Mouse (Mus musculus) thymus, adult 2 months (tissue): ENCODE results near the gene Lrrtm4. TPM values are rescaled to one million over a fixed set of nuclear protein-coding genes. Genes with fewer than 3 reads are reported as not detected.

Source experiments
- DNase-seq: peaks from one replicate; pipeline ENCODE4 v3.0.0; 2021
- H3K27ac ChIP-seq: fragments of 200-500 bp; 2 replicates; pipeline ENCODE4 v1.5.1; 2012; ENCODE audit warnings: low read length, control low read depth; ENCODE audit not compliant: control insufficient read depth, insufficient read depth
- H3K27me3 ChIP-seq: fragments of 200-500 bp; 2 replicates; pipeline ENCODE4 v1.6.1; 2012; ENCODE audit warnings: mild to moderate bottlenecking, low read length, moderate library complexity, mixed read lengths; ENCODE audit not compliant: control insufficient read depth, insufficient read depth
- H3K36me3 ChIP-seq: fragments of 200-500 bp; 2 replicates; pipeline ENCODE4 v1.6.1; 2012; ENCODE audit warnings: mild to moderate bottlenecking, low read length, moderate library complexity; ENCODE audit not compliant: control insufficient read depth, insufficient read depth
- H3K4me1 ChIP-seq: fragments of 200-500 bp; replicated peaks from 2 replicates; pipeline ENCODE4 v1.6.1; 2012; ENCODE audit warnings: low read length; ENCODE audit not compliant: control insufficient read depth, insufficient read depth
- H3K4me3 ChIP-seq: fragments of 200-500 bp; 2 replicates; pipeline ENCODE4 v1.5.1; 2012; ENCODE audit warnings: mild to moderate bottlenecking, low read length, control low read depth, moderate library complexity; ENCODE audit not compliant: control insufficient read depth, insufficient read depth
- CTCF ChIP-seq: fragments of 200-500 bp; IDR thresholded peaks from 2 replicates; pipeline ENCODE4 v1.5.1; 2012; ENCODE audit warnings: mild to moderate bottlenecking, control low read depth, low read length, moderate library complexity, borderline replicate concordance; ENCODE audit not compliant: control insufficient read depth, poor library complexity, insufficient read depth; ENCODE audit errors: extremely low read depth
- POLR2A ChIP-seq: fragments of 200-500 bp; IDR thresholded peaks from 2 replicates; pipeline ENCODE4 v1.6.1; 2012; ENCODE audit warnings: mild to moderate bottlenecking, low read length, control low read depth, moderate library complexity; ENCODE audit not compliant: control insufficient read depth, poor library complexity, insufficient read depth; ENCODE audit errors: extremely low read depth
- WGBS: fragments of 180-500 bp; shearing (Covaris S2); methylation state at CpG from one replicate; pipeline ENCODE4 v1.1.7; 2018; 5-methylcytosine and 5-hydroxymethylcytosine counted together
- polyA plus RNA-seq: library from polyadenylated mRNA; depleted of rRNA; stranded (reverse); fragments of >200 nt; gene quantifications from 2 replicates; pipeline ENCODE4 v1.2.3, GENCODE M21; 2012

Gene Lrrtm4
- polyA plus RNA-seq, 1 experiment, result not detected

- Histone ChIP-seq H3K27me3 (no peaks in the 10 kb centered on the region), H3K36me3 (no peaks in the 10 kb centered on the region), H3K4me3 (no peak overlapping the region), H3K27ac (no peak overlapping the region), H3K4me1 (no peaks in the 10 kb centered on the region)
- no peak for DNase-seq
- TF ChIP-seq CTCF (no peak), POLR2A (no peak)
- WGBS, result 79% methylated on average over 2 of the region's 2 CpGs
These were observed 190.8 kb downstream of the Lrrtm4 start for GRCm38 (mm10) chr6:80209476-80209875.

DNA sequence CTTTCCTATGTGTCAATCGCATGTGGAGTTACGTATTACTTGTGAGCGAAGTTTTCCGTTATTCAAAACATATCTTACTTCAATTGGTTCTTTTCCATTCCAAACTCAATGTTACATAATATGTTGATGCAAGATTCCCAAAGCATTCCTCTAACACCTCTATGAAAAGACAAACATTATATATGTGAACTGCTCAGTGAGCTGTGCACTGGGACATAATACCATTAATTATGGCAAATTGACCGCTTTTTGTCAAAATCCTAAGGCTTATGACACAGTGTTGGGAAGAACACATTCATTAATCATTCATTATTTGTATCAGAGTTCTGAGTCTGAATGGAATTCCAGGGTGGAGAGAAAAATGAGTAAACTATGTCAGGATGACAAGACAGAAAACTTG lies 191.6 kb downstream of the Lrrtm4 start:
- WGBS, result 96% methylated on average over 5 of the region's 5 CpGs

GRCm38 (mm10) chr6:80261595-80261994 lies 242.9 kb downstream of the Lrrtm4 start:
- WGBS, result 69% methylated on average over 1 of the region's 1 CpGs
- Histone ChIP-seq H3K4me3 (no peak overlapping the region), H3K36me3 (no peaks in the 10 kb centered on the region), H3K27me3 (no peaks in the 10 kb centered on the region), H3K27ac (no peak overlapping the region), H3K4me1 (no peaks in the 10 kb centered on the region)
- DNase-seq, result no peak
- TF ChIP-seq CTCF (no peak), POLR2A (no peak)

More for the DNA sequence above, 191.6 kb downstream of the Lrrtm4 start:
- DNase-seq, result no peak
- no peak overlapping the region for H3K27ac ChIP-seq
- H3K27me3 ChIP-seq, result no peaks in the 10 kb centered on the region
- no peak for TF ChIP-seq POLR2A
- no peak for TF ChIP-seq CTCF
- H3K36me3 ChIP-seq, result no peaks in the 10 kb centered on the region
- H3K4me3 ChIP-seq, result no peak overlapping the region
- H3K4me1 ChIP-seq, result no peaks in the 10 kb centered on the region

DNA sequence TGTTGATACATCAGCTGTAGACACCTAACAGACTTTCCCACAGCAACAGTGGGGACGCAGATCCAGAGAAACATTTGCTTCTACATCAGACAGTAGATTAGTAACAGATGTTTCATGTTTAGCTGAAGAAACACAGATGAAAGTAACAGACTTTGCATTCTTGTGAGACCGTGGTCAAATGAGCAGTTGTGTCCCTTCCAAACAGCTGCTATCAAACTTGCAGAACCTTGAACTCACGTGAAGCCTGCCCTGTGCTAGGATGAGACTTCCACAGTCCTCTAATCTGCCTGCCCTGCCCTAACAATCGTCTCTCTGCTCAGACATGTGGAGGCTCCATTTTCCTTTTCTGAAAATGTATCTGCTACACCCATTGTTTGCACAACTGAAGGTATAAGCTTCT lies 245.3 kb downstream of the Lrrtm4 start:
- Histone ChIP-seq H3K36me3 (no peaks in the 10 kb centered on the region), H3K4me1 (no peaks in the 10 kb centered on the region), H3K4me3 (no peak overlapping the region), H3K27ac (no peak overlapping the region), H3K27me3 (no peaks in the 10 kb centered on the region)
- WGBS, result 76% methylated on average over 4 of the region's 4 CpGs
- DNase-seq, result no peak
- TF ChIP-seq CTCF (no peak), POLR2A (no peak)

- TF ChIP-seq POLR2A, result no peak
- TF ChIP-seq CTCF, result no peak
- H3K36me3 ChIP-seq, result no peaks in the 10 kb centered on the region
- H3K4me1 ChIP-seq, result no peaks in the 10 kb centered on the region
- H3K4me3 ChIP-seq, result no peak overlapping the region
- no peak for DNase-seq
- no peak overlapping the region for H3K27ac ChIP-seq
- no peaks in the 10 kb centered on the region for H3K27me3 ChIP-seq
These were observed 245.9 kb downstream of the Lrrtm4 start for GRCm38 (mm10) chr6:80264584-80264983.

DNA sequence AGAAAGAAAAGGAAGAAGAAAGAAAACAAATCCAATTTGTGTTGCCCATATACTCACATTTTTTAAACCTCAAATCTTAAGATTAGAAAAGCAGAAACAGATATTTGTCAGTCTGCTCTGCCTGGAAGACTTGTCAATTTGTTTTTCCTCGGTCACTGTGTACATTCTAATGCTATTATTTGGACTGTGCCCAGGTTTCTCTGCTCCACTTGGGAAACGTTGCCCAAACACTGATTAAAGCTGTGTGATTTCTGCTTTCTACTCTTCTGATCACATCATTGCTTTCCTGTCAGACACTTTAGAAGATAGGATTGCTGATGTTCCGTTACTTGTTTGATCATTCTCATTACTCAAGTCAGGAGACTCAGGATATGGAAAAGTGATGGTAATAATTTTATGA lies 247.1 kb downstream of the Lrrtm4 start:
- TF ChIP-seq POLR2A (no peak), CTCF (no peak)
- H3K27me3 ChIP-seq, result no peaks in the 10 kb centered on the region
- no peak for DNase-seq
- 90% methylated on average over 3 of the region's 3 CpGs for WGBS
- no peak overlapping the region for H3K4me3 ChIP-seq
- H3K27ac ChIP-seq, result no peak overlapping the region
- no peaks in the 10 kb centered on the region for H3K4me1 ChIP-seq
- no peaks in the 10 kb centered on the region for H3K36me3 ChIP-seq

- Histone ChIP-seq H3K36me3 (no peaks in the 10 kb centered on the region), H3K27me3 (no peaks in the 10 kb centered on the region), H3K27ac (no peak overlapping the region), H3K4me1 (no peaks in the 10 kb centered on the region), H3K4me3 (no peak overlapping the region)
- DNase-seq, result no peak
- no peak for TF ChIP-seq CTCF
- no peak for TF ChIP-seq POLR2A
- 94% methylated on average over 1 of the region's 1 CpGs for WGBS
These were observed 268.3 kb downstream of the Lrrtm4 start for GRCm38 (mm10) chr6:80286968-80287367.
